Mouse (Mus musculus) midbrain, embryonic 11.5 days (tissue): Measurements from ENCODE around the gene Thap12. TPM values are rescaled to one million over a fixed set of nuclear protein-coding genes. Genes with fewer than 3 reads are reported as not detected.

ENCODE experiments used
- ATAC-seq: fragments of 200-750 bp; cut with Nextera tagmentation; 2 replicates; pipeline ENCODE4 v1.8.0; 2017; ENCODE audit warnings: moderate TSS enrichment, moderate library complexity; ENCODE audit not compliant: low FRiP score
- DNase-seq: peaks from one replicate; pipeline ENCODE4 v3.0.0; 2015; ENCODE audit warnings: low spot score; ENCODE audit errors: missing footprints
- H3K27ac ChIP-seq: fragments of 300-500 bp; sonication (generic); 2 replicates; pipeline ENCODE4 v1.5.1; 2014; ENCODE audit warnings: low read depth, low read length
- H3K27me3 ChIP-seq: fragments of 300-500 bp; sonication (generic); 2 replicates; pipeline ENCODE4 v1.6.1; 2014; ENCODE audit warnings: mild to moderate bottlenecking, low read length, moderate library complexity, mixed read lengths; ENCODE audit not compliant: control insufficient read depth, insufficient read depth
- H3K36me3 ChIP-seq: fragments of 300-500 bp; sonication (generic); 2 replicates; pipeline ENCODE4 v1.6.1; 2014; ENCODE audit warnings: mild to moderate bottlenecking, low read length, moderate library complexity, mixed read lengths; ENCODE audit not compliant: control insufficient read depth, insufficient read depth
- H3K4me1 ChIP-seq: fragments of 300-500 bp; sonication (generic); 2 replicates; pipeline ENCODE4 v1.6.1; 2014; ENCODE audit warnings: low read length; ENCODE audit not compliant: control insufficient read depth, insufficient read depth
- H3K4me2 ChIP-seq: fragments of 300-500 bp; sonication (generic); 2 replicates; pipeline ENCODE4 v1.6.1; 2014; ENCODE audit warnings: mild to moderate bottlenecking, moderate library complexity
- H3K4me3 ChIP-seq: fragments of 300-500 bp; sonication (generic); 2 replicates; pipeline ENCODE4 v1.5.1; 2014; ENCODE audit warnings: low read depth, low read length
- H3K9ac ChIP-seq: fragments of 300-500 bp; sonication (generic); 2 replicates; pipeline ENCODE4 v1.6.1; 2014; ENCODE audit warnings: low read length
- H3K9me3 ChIP-seq: fragments of 300-500 bp; sonication (generic); 2 replicates; pipeline ENCODE4 v1.6.1; 2016; ENCODE audit warnings: low read length; ENCODE audit not compliant: control insufficient read depth
- WGBS: fragments of 180-500 bp; shearing (Covaris S2); extraction: QIAGEN DNeasy Blood & Tissue Kit; methylation state at CpG from one replicate; pipeline ENCODE4 v1.1.7; 2014; 5-methylcytosine and 5-hydroxymethylcytosine counted together
- polyA plus RNA-seq: library from polyadenylated mRNA; unstranded; fragments of >200 nt; fragmentation: Nextera tagmentation; extraction: Ambion mirVana; gene quantifications from 2 replicates; pipeline ENCODE4 v1.2.1, GENCODE M21; 2014

Thap12 gene
- 91.3 and 95.2 TPM in 2 replicates for polyA plus RNA-seq

DNA sequence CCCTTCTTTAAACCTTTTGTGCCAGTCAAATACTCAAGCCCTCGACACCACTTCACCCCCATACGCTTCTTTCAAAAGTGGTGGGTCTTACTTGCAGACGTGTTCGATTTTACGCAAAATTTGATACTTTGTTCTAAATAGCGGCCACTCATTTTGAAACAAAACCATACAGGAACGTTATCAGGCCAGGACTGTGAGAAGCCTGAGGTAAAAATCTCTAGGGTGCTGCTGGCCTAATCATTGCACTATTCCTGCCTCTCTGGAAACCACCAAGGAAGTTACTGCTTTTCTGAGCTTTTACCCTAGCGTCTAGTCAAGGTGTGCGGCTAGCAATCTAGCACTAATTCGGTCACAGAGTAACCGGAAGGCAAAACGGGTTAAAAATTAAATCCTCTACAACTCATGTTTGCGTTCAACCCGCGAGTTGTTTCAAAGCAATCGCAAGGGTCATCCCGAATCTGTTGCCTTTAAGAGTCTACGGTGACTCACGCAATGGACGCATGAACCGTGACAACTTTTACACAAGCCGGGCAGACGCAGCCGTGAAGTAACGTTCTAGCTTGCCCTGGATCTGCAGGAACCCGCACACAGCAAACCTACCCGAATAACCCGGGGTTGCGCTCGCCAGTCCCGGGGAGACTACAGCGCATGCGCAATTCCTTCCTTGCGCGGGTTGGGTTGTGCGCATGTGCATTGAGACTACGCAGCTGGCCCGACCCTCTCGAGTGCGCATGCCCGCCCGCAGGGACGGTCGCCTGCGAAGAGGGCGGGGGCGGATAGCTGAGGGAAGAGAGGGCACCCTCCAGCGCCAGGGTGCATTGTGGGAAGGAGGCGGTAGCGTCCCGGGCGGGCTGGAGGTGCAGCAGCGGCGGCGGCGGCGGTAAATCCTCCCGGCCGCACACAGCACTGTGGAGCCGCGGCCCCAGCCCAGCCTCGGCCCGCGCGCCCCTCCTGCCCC is at the start of gene Thap12:
Thap12 (plus strand) TSS at position 821 of the 958 bp plus-strand sequence.
- WGBS: 2% methylated on average over 65 of the region's 65 CpGs
- no peaks in the 10 kb centered on the region for H3K36me3 ChIP-seq
- H3K9ac ChIP-seq: peak within 1 kb of the TSS; percentile 94
- no peaks in the 10 kb centered on the region for H3K27me3 ChIP-seq
- ATAC-seq (peak; percentile 98), DNase-seq (peak; percentile 99)
- peak within 1 kb of the TSS; percentile 98 for H3K4me3 ChIP-seq
- H3K27ac ChIP-seq: peak within 1 kb of the TSS; percentile 67
- H3K9me3 ChIP-seq: no peaks in the 10 kb centered on the region
- H3K4me2 ChIP-seq: peak within 1 kb of the TSS; percentile 76
- H3K4me1 ChIP-seq: peaks cover 21% of the 10 kb centered on the region

DNA sequence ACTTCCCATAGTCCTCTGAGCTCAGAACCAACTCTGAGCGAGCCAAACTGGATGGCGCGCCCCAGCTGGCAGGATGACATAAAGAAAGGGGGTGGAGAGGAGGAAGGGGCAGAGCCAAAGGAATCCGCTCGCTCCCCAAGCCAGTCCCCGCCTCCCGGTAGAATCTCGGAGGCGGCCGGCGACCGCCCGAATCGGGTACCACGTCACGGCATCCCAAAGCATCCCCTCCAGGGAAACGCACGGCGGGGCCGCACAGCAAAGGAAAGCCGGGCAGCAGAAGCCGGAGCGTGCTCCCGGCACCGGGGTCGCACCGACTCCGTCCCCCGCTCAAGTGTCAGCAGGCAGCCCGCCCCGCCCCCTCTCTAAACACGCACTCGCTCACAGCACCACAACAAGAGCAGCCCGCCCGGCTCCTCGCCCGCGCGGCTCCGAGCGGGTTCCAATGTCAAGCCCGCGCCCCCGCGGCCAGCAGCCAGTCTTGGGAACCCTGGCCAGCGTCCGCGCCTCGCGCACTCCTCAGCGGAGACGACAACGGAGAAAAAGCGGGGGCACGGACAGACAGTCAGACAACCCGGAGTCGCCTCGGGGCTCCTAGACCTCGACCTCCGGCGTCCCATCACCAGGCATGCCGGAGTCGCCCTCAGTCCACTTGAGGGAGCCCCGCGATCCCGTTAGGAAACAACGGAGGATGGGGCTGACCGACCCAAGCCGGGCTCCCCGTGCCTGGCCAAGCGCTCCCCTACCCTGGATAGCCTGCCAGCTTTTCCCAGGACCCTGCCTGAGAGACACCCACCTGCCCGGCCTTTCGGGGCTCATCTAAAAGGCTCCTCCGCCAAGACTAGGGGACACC is 47.0 kb upstream of the Thap12 start:
- Histone ChIP-seq H3K9me3 (no peaks in the 10 kb centered on the region), H3K4me1 (peaks cover 15% of the 10 kb centered on the region), H3K27me3 (no peaks in the 10 kb centered on the region), H3K4me3 (peak overlapping the region; percentile 93), H3K27ac (peak overlapping the region; percentile 76), H3K36me3 (peaks cover 3% of the 10 kb centered on the region; the same call in 1 of the 2 replicates), H3K9ac (peak overlapping the region; percentile 87), H3K4me2 (peak overlapping the region; percentile 72)
- peak; percentile 64 for ATAC-seq
- peak; percentile 95 for DNase-seq
- under 1% methylated on average over 73 of the region's 74 CpGs for WGBS

DNA sequence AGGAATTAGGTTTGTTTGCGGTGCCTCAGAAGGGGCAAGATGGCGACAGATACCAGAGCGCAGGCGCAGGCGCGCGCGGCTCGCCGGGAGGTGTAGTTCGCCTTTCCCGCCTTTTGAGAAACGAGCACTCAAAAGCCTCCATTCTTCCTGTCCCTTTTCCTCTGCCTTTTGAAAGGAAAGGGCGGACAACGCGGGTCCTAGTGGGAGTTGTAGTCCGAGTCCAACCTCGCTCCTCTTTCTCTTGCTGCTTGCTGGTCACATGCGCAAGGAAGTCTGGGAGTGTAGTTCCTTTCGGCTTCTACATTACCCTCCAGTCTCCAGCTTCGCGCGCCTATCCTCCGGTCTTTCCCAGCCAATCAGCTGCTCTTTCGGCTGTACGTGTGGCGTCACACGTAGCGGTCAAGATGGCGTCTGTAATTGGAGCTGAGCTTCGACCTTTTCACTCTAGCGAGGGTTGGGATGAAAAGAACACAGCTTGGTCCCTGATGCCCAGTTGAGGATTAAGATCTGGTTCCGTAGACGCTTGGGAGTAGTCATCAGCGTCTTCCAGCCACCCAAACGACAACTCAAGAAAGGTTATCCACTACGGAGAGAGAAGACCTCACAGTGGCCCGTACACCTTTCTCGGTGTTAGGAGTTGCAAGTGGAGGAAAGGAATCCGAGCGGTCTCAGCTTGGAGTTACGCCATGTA is 46.2 kb upstream of the Thap12 start, which contains the start of gene Emsy:
Emsy (minus strand) TSS at position 253 of the 691 bp plus-strand sequence.
- H3K9ac ChIP-seq: peak within 1 kb of the TSS; percentile 87
- peaks cover 15% of the 10 kb centered on the region for H3K4me1 ChIP-seq
- ATAC-seq (peak; percentile 95), DNase-seq (peak; percentile 99)
- WGBS: under 1% methylated on average over 42 of the region's 42 CpGs
- no peaks in the 10 kb centered on the region for H3K27me3 ChIP-seq
- peaks cover 3% of the 10 kb centered on the region; the same call in 1 of the 2 replicates for H3K36me3 ChIP-seq
- H3K4me2 ChIP-seq: peak within 1 kb of the TSS; percentile 72
- peak within 1 kb of the TSS; percentile 93 for H3K4me3 ChIP-seq
- H3K27ac ChIP-seq: peak within 1 kb of the TSS; percentile 76
- no peaks in the 10 kb centered on the region for H3K9me3 ChIP-seq

DNA sequence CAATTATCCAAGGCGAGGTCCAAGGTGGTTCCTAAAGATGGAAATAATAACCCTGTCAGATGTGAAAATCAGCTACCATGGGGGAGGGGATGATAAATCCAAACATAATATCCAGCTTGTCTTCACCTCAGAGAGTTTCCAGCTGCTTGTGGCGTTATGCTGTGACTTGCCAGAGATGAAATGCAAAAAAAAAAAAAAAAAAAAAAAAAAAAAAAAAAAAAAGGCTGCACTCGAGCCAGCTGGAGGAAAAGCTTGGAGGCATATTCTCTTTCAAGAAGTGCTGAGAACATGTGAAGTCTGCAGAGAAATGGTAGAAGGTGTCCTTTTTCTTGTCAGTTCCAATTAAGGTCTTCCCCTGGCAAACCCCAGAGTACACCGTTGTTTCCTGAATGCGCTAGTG is 37.7 kb upstream of the Thap12 start:
- no peaks in the 10 kb centered on the region for H3K27me3 ChIP-seq
- no peak overlapping the region for H3K4me3 ChIP-seq
- no peak overlapping the region for H3K27ac ChIP-seq
- WGBS: 80% methylated on average over 5 of the region's 5 CpGs
- no peak overlapping the region for H3K9ac ChIP-seq
- ATAC-seq: no peak
- H3K36me3 ChIP-seq: no peaks in the 10 kb centered on the region
- no peaks in the 10 kb centered on the region for H3K4me1 ChIP-seq
- no peak for DNase-seq
- H3K4me2 ChIP-seq: no peak overlapping the region
- no peaks in the 10 kb centered on the region for H3K9me3 ChIP-seq

- H3K4me2 ChIP-seq: no peak overlapping the region
- DNase-seq (no peak), ATAC-seq (no peak)
- H3K36me3 ChIP-seq: no peaks in the 10 kb centered on the region
- no peak overlapping the region for H3K4me3 ChIP-seq
- H3K4me1 ChIP-seq: no peaks in the 10 kb centered on the region
- no peak overlapping the region for H3K9ac ChIP-seq
- 90% methylated on average over 6 of the region's 6 CpGs for WGBS
- H3K9me3 ChIP-seq: no peaks in the 10 kb centered on the region
- H3K27ac ChIP-seq: no peak overlapping the region
- no peaks in the 10 kb centered on the region for H3K27me3 ChIP-seq
These were observed 37.2 kb upstream of the Thap12 start for GRCm38 (mm10) chr7:98665726-98666125.

DNA sequence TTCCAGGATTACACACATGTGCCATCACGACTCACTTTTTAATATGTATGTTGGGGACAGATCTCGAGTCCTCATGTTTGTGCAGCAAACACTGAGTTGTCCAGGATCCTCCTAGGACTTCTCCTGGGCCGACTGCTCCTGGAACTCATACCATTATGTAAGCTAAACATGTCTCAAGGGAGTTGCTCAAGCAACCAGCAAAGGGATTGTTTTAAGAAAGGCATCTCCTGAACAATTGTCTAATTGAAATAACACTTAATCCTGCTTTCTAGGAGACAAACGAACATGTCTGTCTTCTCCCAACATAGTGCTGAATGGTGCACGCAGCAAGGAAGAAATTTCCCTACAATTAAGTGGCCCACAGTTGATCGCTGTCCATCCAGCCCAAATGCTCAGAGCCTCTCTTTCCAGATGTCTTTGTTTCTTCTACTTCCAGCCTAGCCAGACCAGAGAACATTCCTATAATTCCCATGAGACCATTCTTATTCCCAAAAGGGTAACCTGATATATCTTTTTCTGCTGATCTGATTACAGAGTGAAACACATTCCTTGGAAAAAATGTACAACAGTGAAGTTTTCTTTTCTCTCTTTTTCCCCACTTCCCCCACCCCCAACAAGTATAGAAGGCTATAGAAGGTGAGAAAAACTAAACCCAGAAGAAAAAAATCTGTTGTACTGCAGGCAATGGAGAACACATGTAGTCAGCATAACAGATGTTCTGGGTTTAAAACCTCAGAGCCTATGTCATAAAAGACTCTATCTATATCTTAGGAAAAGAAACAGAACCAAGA is 34.8 kb upstream of the Thap12 start:
- H3K4me3 ChIP-seq: no peak overlapping the region
- H3K4me2 ChIP-seq: no peak overlapping the region
- H3K9ac ChIP-seq: no peak overlapping the region
- no peaks in the 10 kb centered on the region for H3K36me3 ChIP-seq
- H3K27me3 ChIP-seq: no peaks in the 10 kb centered on the region
- 65% methylated on average over 6 of the region's 6 CpGs for WGBS
- H3K27ac ChIP-seq: no peak overlapping the region
- H3K9me3 ChIP-seq: no peaks in the 10 kb centered on the region
- no peak for ATAC-seq
- H3K4me1 ChIP-seq: no peaks in the 10 kb centered on the region
- DNase-seq: peak; percentile 82

DNA sequence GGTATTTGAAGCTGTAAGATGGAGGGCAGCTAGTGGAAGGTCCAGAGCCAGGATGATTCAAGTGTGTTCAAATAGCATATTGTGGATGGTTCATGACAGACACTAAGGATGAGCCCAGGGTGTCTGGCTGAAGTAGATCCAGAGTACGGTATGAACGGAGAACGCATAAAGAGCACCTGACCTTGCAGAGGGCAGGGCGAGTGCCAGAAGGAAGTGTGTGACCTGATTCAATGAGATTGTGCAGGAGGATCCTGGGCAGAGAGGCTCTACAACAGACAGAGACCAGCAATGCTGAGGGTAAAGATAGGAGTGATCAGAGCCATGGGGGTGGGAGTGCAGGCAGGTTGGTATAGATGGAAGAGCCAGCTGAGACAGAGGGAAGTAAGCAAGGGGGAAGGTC is 32.1 kb upstream of the Thap12 start:
- Histone ChIP-seq H3K9ac (no peak overlapping the region), H3K4me1 (no peaks in the 10 kb centered on the region), H3K9me3 (no peaks in the 10 kb centered on the region), H3K27me3 (no peaks in the 10 kb centered on the region), H3K36me3 (no peaks in the 10 kb centered on the region), H3K4me2 (no peak overlapping the region), H3K4me3 (no peak overlapping the region), H3K27ac (no peak overlapping the region)
- WGBS: 92% methylated on average over 4 of the region's 4 CpGs
- DNase-seq (peak; percentile 17), ATAC-seq (no peak)

GRCm38 (mm10) chr7:98671416-98671815 is 31.5 kb upstream of the Thap12 start:
- DNase-seq: peak; percentile 71
- ATAC-seq: no peak
- H3K4me1 ChIP-seq: no peaks in the 10 kb centered on the region
- H3K9me3 ChIP-seq: no peaks in the 10 kb centered on the region
- 82% methylated on average over 9 of the region's 9 CpGs for WGBS
- no peak overlapping the region for H3K4me3 ChIP-seq
- no peak overlapping the region for H3K27ac ChIP-seq
- no peak overlapping the region for H3K9ac ChIP-seq
- no peaks in the 10 kb centered on the region for H3K27me3 ChIP-seq
- no peak overlapping the region for H3K4me2 ChIP-seq
- no peaks in the 10 kb centered on the region for H3K36me3 ChIP-seq
